Comparison of ENCODE assay signal across 14 mouse cellular contexts in the genomic region with DNA sequence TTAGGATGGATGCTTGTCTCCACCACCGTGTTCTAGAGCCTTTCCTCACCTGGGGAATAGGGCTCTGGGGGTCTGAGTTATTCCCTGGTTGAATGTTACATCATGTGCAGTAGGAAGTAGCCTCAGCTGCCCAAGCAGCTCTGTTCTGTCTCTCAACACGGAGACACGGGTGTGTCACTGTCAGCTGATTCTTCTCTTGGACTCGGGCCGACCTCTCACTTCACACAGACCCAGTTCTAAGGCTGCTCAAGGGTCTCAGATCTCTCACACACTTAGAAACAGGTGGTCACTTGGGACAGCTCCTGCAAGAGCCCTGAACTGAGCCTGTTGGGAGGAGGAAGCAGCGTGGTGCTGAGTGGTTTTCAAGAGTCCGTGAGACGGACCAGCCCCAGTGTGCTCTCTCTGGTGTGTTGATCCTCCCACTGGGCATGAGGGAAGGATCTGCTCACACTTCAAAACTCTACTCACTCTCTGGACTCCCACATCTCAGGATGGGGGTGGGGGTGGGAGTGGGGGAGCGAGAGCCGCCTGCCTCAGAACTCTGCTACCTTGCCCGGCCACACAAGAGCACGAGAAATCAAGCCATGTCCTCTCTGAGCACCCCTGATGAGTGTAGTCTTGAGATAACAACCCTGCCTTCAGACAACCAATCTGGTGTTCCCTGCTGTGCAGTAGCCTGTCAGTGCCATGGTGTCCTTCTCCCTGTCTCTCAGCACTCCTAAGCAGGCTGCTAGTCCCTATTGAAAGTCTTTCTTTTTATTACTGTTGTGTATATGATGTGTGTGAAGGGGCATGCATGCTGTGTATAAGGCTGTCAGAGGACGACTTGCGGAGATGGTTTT. TPM values are rescaled to one million over a fixed set of nuclear protein-coding genes. Genes with fewer than 3 reads are reported as not detected.
"Had no signal": no experiment of that assay in that cellular context is flagged by ENCODE, and none has a peak within 500 bp of the region (broad histone marks: within the 10 kb centered on the region; RNA-seq: fewer than 3 reads in every experiment).

No protein-coding gene starts in this region.

- H3K27me3 ChIP-seq: limb, embryonic 15.5 days; midbrain, embryonic 12.5 days had no signal

- H3K9me3 ChIP-seq: limb, embryonic 15.5 days; midbrain, embryonic 12.5 days had no signal

- H3K4me2 ChIP-seq: limb, embryonic 15.5 days; midbrain, embryonic 12.5 days had no signal

- H3K36me3 ChIP-seq: limb, embryonic 15.5 days; midbrain, embryonic 12.5 days had no signal

- H3K4me1 ChIP-seq: limb, embryonic 15.5 days; midbrain, embryonic 12.5 days had no signal

- ATAC-seq: intestine, embryonic 16.5 days had no signal

- H3K27ac ChIP-seq: left cerebral cortex, adult 2 months; limb, embryonic 15.5 days; midbrain, embryonic 12.5 days had no signal

- H3K9ac ChIP-seq: limb, embryonic 15.5 days; midbrain, embryonic 12.5 days had no signal

- DNase-seq: kidney, adult 8-10 months; kidney, postnatal 25 days; right cerebral cortex, postnatal 14 days; thymus, postnatal 4 days had no signal

- H3K4me3 ChIP-seq: left cerebral cortex, adult 2 months; limb, embryonic 15.5 days; midbrain, embryonic 12.5 days had no signal

RNA-seq across cellular contexts. Expression of gene Mixl1, which starts 12.3 kb away (rescaled TPM):
- total RNA-seq: layer of hippocampus, postnatal 25 days; left cerebral cortex, adult 2 months; left cerebral cortex, postnatal 14 days; megakaryocyte, adult 5-6 weeks; midbrain, postnatal 0 days had no signal
- polyA plus RNA-seq: neural tube, embryonic 14.5 days; stomach, embryonic 16.5 days had no signal
